Mouse (Mus musculus) hindbrain, embryonic 15.5 days (tissue): ENCODE results near the gene Opa1. TPM values are rescaled to one million over a fixed set of nuclear protein-coding genes. Genes with fewer than 3 reads are reported as not detected.
A peak's percentile ranks its signal among the peaks of the same experiment; 100 is the strongest.

Experiments
- ATAC-seq: fragments of 200-750 bp; cut with Nextera tagmentation; 2 replicates; pipeline ENCODE4 v1.8.0; 2017; ENCODE audit warnings: low read depth, moderate number of reproducible peaks, moderate TSS enrichment; ENCODE audit not compliant: low FRiP score
- H3K27ac ChIP-seq: fragments of 300-500 bp; sonication (generic); replicated peaks from 2 replicates; pipeline ENCODE4 v1.5.1; 2015; ENCODE audit warnings: mild to moderate bottlenecking, inconsistent platforms
- H3K27me3 ChIP-seq: fragments of 300-500 bp; sonication (generic); 2 replicates; pipeline ENCODE4 v1.6.1; 2015; ENCODE audit warnings: control low read depth, inconsistent platforms
- H3K36me3 ChIP-seq: fragments of 300-500 bp; sonication (generic); 2 replicates; pipeline ENCODE4 v1.6.1; 2015; ENCODE audit warnings: control low read depth, inconsistent platforms
- H3K4me1 ChIP-seq: fragments of 300-500 bp; sonication (generic); replicated peaks from 2 replicates; pipeline ENCODE4 v1.6.1; 2015; ENCODE audit warnings: control low read depth, inconsistent platforms
- H3K4me2 ChIP-seq: fragments of 300-500 bp; sonication (generic); 2 replicates; pipeline ENCODE4 v1.6.1; 2015; ENCODE audit warnings: moderate library complexity, mild to moderate bottlenecking, inconsistent platforms
- H3K4me3 ChIP-seq: fragments of 300-500 bp; sonication (generic); 2 replicates; pipeline ENCODE4 v1.5.1; 2015; ENCODE audit warnings: mild to moderate bottlenecking, inconsistent platforms
- H3K9ac ChIP-seq: fragments of 300-500 bp; sonication (generic); 2 replicates; pipeline ENCODE4 v1.6.1; 2015; ENCODE audit warnings: inconsistent platforms
- H3K9me3 ChIP-seq: fragments of 300-500 bp; sonication (generic); 2 replicates; pipeline ENCODE4 v1.6.1; 2016; ENCODE audit warnings: control low read depth, inconsistent platforms
- WGBS: fragments of 180-500 bp; shearing (Covaris S2); methylation state at CpG from one replicate; pipeline ENCODE4 v1.1.7; 2015; 5-methylcytosine and 5-hydroxymethylcytosine counted together
- polyA plus RNA-seq: library from polyadenylated mRNA; unstranded; fragments of >200 nt; fragmentation: Nextera tagmentation; extraction: Ambion mirVana; gene quantifications from 2 replicates; pipeline ENCODE4 v1.2.1, GENCODE M21; 2015

Gene Opa1
- polyA plus RNA-seq, 1 experiment from 2014 or later, result 42.5 TPM

GRCm38 (mm10) chr16:29657650-29658548, 78.8 kb downstream of the Opa1 start:
- Histone ChIP-seq H3K36me3 (no peaks in the 10 kb centered on the region), H3K4me3 (peak overlapping the region; percentile 22), H3K27me3 (peaks cover 67% of the 10 kb centered on the region)

GRCm38 (mm10) chr16:29659101-29659810, 80.1 kb downstream of the Opa1 start:
- Histone ChIP-seq H3K4me2 (no peak overlapping the region), H3K27me3 (peaks cover 68% of the 10 kb centered on the region), H3K4me3 (no peak overlapping the region), H3K9ac (no peak overlapping the region), H3K4me1 (peaks cover 26% of the 10 kb centered on the region), H3K27ac (no peak overlapping the region), H3K36me3 (no peaks in the 10 kb centered on the region), H3K9me3 (no peaks in the 10 kb centered on the region)
- no peak for ATAC-seq
- WGBS, result 72% methylated on average over 13 of the region's 13 CpGs

More at GRCm38 (mm10) chr16:29657650-29658548, 78.8 kb downstream of the Opa1 start:
- WGBS, result 5% methylated on average over 18 of the region's 18 CpGs
- Histone ChIP-seq H3K4me2 (peak overlapping the region; percentile 52), H3K4me1 (peaks cover 26% of the 10 kb centered on the region), H3K27ac (peak overlapping the region; percentile 27), H3K9me3 (no peaks in the 10 kb centered on the region), H3K9ac (no peak overlapping the region; the same call in 1 of the 2 replicates)
- ATAC-seq, result peak; percentile 74

- 81% methylated on average over 6 of the region's 6 CpGs for WGBS
- H3K27ac ChIP-seq, result no peak overlapping the region
- H3K4me1 ChIP-seq, result peaks cover 18% of the 10 kb centered on the region
- H3K27me3 ChIP-seq, result peaks cover 74% of the 10 kb centered on the region
- H3K4me2 ChIP-seq, result no peak overlapping the region
- no peak overlapping the region for H3K4me3 ChIP-seq
- no peaks in the 10 kb centered on the region for H3K36me3 ChIP-seq
- ATAC-seq, result no peak
- H3K9ac ChIP-seq, result no peak overlapping the region
- no peaks in the 10 kb centered on the region for H3K9me3 ChIP-seq
These were observed 84.1 kb downstream of the Opa1 start for GRCm38 (mm10) chr16:29663042-29663758.

- H3K9ac ChIP-seq, result no peak overlapping the region
- H3K4me2 ChIP-seq, result no peak overlapping the region
- ATAC-seq, result no peak
- no peak overlapping the region for H3K4me3 ChIP-seq
- H3K27me3 ChIP-seq, result peaks cover 77% of the 10 kb centered on the region
- H3K4me1 ChIP-seq, result peaks cover 12% of the 10 kb centered on the region
- H3K36me3 ChIP-seq, result no peaks in the 10 kb centered on the region
- no peak overlapping the region for H3K27ac ChIP-seq
- no peaks in the 10 kb centered on the region for H3K9me3 ChIP-seq
- 44% methylated on average over 4 of the region's 4 CpGs for WGBS
These were observed 85.3 kb downstream of the Opa1 start for GRCm38 (mm10) chr16:29664392-29664791.

- Histone ChIP-seq H3K4me2 (0 out of 2 replicates have a peak overlapping the region, but pooled peaks have one; percentile 13), H3K9me3 (no peaks in the 10 kb centered on the region), H3K9ac (no peak overlapping the region), H3K4me1 (peaks cover 9% of the 10 kb centered on the region), H3K4me3 (no peak overlapping the region), H3K36me3 (no peaks in the 10 kb centered on the region), H3K27ac (no peak overlapping the region), H3K27me3 (peaks cover 68% of the 10 kb centered on the region)
- peak; percentile 45; the same call in 1 of the 2 replicates for ATAC-seq
- WGBS, result 11% methylated on average over 17 of the region's 17 CpGs
These were observed 88.0 kb downstream of the Opa1 start for GRCm38 (mm10) chr16:29666991-29667701.

- H3K9ac ChIP-seq, result no peak overlapping the region
- H3K27me3 ChIP-seq, result peaks cover 65% of the 10 kb centered on the region
- no peak for ATAC-seq
- no peaks in the 10 kb centered on the region for H3K36me3 ChIP-seq
- no peak overlapping the region for H3K27ac ChIP-seq
- no peak overlapping the region for H3K4me3 ChIP-seq
- H3K4me2 ChIP-seq, result no peak overlapping the region
- WGBS, result 5% methylated on average over 5 of the region's 5 CpGs
- peaks cover 9% of the 10 kb centered on the region for H3K4me1 ChIP-seq
- no peaks in the 10 kb centered on the region for H3K9me3 ChIP-seq
These were observed 88.5 kb downstream of the Opa1 start for GRCm38 (mm10) chr16:29667702-29668061.

GRCm38 (mm10) chr16:29668451-29668850, 89.3 kb downstream of the Opa1 start:
- ATAC-seq, result no peak
- 57% methylated on average over 12 of the region's 12 CpGs for WGBS
- peaks cover 9% of the 10 kb centered on the region for H3K4me1 ChIP-seq
- H3K27ac ChIP-seq, result no peak overlapping the region
- H3K9ac ChIP-seq, result no peak overlapping the region
- no peak overlapping the region for H3K4me3 ChIP-seq
- no peaks in the 10 kb centered on the region for H3K36me3 ChIP-seq
- H3K9me3 ChIP-seq, result no peaks in the 10 kb centered on the region
- no peak overlapping the region for H3K4me2 ChIP-seq
- H3K27me3 ChIP-seq, result peaks cover 61% of the 10 kb centered on the region

- Histone ChIP-seq H3K27ac (no peak overlapping the region), H3K4me3 (no peak overlapping the region), H3K27me3 (peaks cover 53% of the 10 kb centered on the region), H3K9me3 (no peaks in the 10 kb centered on the region), H3K4me2 (no peak overlapping the region), H3K4me1 (peaks cover 9% of the 10 kb centered on the region), H3K9ac (no peak overlapping the region), H3K36me3 (no peaks in the 10 kb centered on the region)
- no peak for ATAC-seq
- WGBS, result 97% methylated on average over 3 of the region's 3 CpGs
These were observed 91.7 kb downstream of the Opa1 start for GRCm38 (mm10) chr16:29670806-29671205.

GRCm38 (mm10) chr16:29673230-29673629, 94.1 kb downstream of the Opa1 start:
- WGBS, result 98% methylated on average over 3 of the region's 3 CpGs

GRCm38 (mm10) chr16:29679607-29680006, 100.5 kb downstream of the Opa1 start:
- Histone ChIP-seq H3K4me3 (no peak overlapping the region), H3K4me1 (peaks cover 16% of the 10 kb centered on the region), H3K27me3 (peaks cover 29% of the 10 kb centered on the region), H3K9ac (no peak overlapping the region), H3K4me2 (no peak overlapping the region), H3K27ac (no peak overlapping the region), H3K9me3 (no peaks in the 10 kb centered on the region), H3K36me3 (no peaks in the 10 kb centered on the region)
- WGBS, result 55% methylated on average over 5 of the region's 5 CpGs
- no peak for ATAC-seq

More at GRCm38 (mm10) chr16:29673230-29673629, 94.1 kb downstream of the Opa1 start:
- Histone ChIP-seq H3K4me1 (no peaks in the 10 kb centered on the region), H3K9me3 (no peaks in the 10 kb centered on the region), H3K4me2 (no peak overlapping the region), H3K27ac (no peak overlapping the region), H3K27me3 (peaks cover 40% of the 10 kb centered on the region), H3K9ac (no peak overlapping the region), H3K36me3 (no peaks in the 10 kb centered on the region), H3K4me3 (no peak overlapping the region)
- ATAC-seq, result no peak

- 52% methylated on average over 18 of the region's 18 CpGs for WGBS
- Histone ChIP-seq H3K9me3 (no peaks in the 10 kb centered on the region), H3K4me2 (no peak overlapping the region), H3K4me1 (peaks cover 16% of the 10 kb centered on the region), H3K27me3 (peaks cover 27% of the 10 kb centered on the region), H3K4me3 (no peak overlapping the region), H3K36me3 (no peaks in the 10 kb centered on the region), H3K9ac (no peak overlapping the region), H3K27ac (no peak overlapping the region)
- no peak for ATAC-seq
These were observed 101.5 kb downstream of the Opa1 start for GRCm38 (mm10) chr16:29680548-29681175.
